Comparison of ENCODE assay signal across 9 mouse cellular contexts in genomic region chrX:122826035-122826434, GRCm38 (mm10).
DNase-seq lines count a peak whose midpoint lies in the region; ATAC-seq and TF ChIP-seq lines count a peak whose summit lies in the region.
"Had no signal": no experiment of that assay in that cellular context is flagged by ENCODE, and none has a peak within 500 bp of the region (broad histone marks: within the 10 kb centered on the region; RNA-seq: fewer than 3 reads in every experiment).

No protein-coding gene starts in this region.

- DNase-seq in midbrain, embryonic 11.5 days (ENCODE audit: low spot score, missing footprints) = peak; percentile 87
- no peak for DNase-seq in midbrain, embryonic 10.5 days (ENCODE audit: low spot score)
- peak; percentile 11 to 23 for DNase-seq in left cerebral cortex, adult 18-20 months (ENCODE audit: low spot score in 2 of 2)
- peak; percentile 50 for DNase-seq in right cerebral cortex, postnatal 4 days
- DNase-seq in ovary, adult 18-20 months (ENCODE audit: low spot score) = no peak
- DNase-seq in lung, postnatal 25 days (ENCODE audit: low spot score) = no peak
- DNase-seq: cerebellum, adult 11 months had no signal

- 16% methylated on average over 4 of the region's 4 CpGs for WGBS in midbrain, embryonic 11.5 days
- 20% methylated on average over 4 of the region's 4 CpGs for WGBS in midbrain, embryonic 10.5 days

- H3K4me1 ChIP-seq in midbrain, embryonic 11.5 days (ENCODE audit: control insufficient read depth, insufficient read depth, low read length) = no peaks in the 10 kb centered on the region
- no peaks in the 10 kb centered on the region for H3K4me1 ChIP-seq in midbrain, embryonic 10.5 days
- H3K4me1 ChIP-seq in cortical plate, adult 2 months (ENCODE audit: control insufficient read depth, insufficient read depth, low read length) = no peaks in the 10 kb centered on the region
- H3K4me1 ChIP-seq: liver, embryonic 15.5 days had no signal

- no peak overlapping the region for H3K27ac ChIP-seq in midbrain, embryonic 11.5 days (ENCODE audit: low read depth, low read length)
- H3K27ac ChIP-seq in midbrain, embryonic 10.5 days (replicated peaks) = no peak overlapping the region
- no peak overlapping the region for H3K27ac ChIP-seq in cortical plate, adult 2 months (ENCODE audit: insufficient read depth, low read length)
- H3K27ac ChIP-seq: liver, embryonic 15.5 days had no signal

- no peak overlapping the region for H3K4me2 ChIP-seq in midbrain, embryonic 11.5 days
- H3K4me2 ChIP-seq: liver, embryonic 15.5 days had no signal

- ATAC-seq in midbrain, embryonic 11.5 days (ENCODE audit: low FRiP score) = no peak

- H3K36me3 ChIP-seq in midbrain, embryonic 11.5 days (ENCODE audit: control insufficient read depth, insufficient read depth, low read length) = no peaks in the 10 kb centered on the region
- no peaks in the 10 kb centered on the region for H3K36me3 ChIP-seq in midbrain, embryonic 10.5 days
- H3K36me3 ChIP-seq: liver, embryonic 15.5 days had no signal

- peak; percentile 22; the same call in 1 of the 2 replicates for TF ChIP-seq CTCF in cortical plate, adult 2 months (IDR thresholded peaks at IDR 0.05; ENCODE audit: extremely low read depth, insufficient read depth, low read length)

- H3K27me3 ChIP-seq in midbrain, embryonic 11.5 days (ENCODE audit: control insufficient read depth, insufficient read depth, low read length) = no peaks in the 10 kb centered on the region
- H3K27me3 ChIP-seq in midbrain, embryonic 10.5 days (ENCODE audit: low read depth, poor library complexity, severe bottlenecking) = no peaks in the 10 kb centered on the region
- H3K27me3 ChIP-seq: liver, embryonic 15.5 days had no signal

- H3K9me3 ChIP-seq in midbrain, embryonic 11.5 days (ENCODE audit: control insufficient read depth, low read length) = no peaks in the 10 kb centered on the region
- no peaks in the 10 kb centered on the region for H3K9me3 ChIP-seq in midbrain, embryonic 10.5 days (replicated peaks)
- H3K9me3 ChIP-seq: liver, embryonic 15.5 days had no signal

- H3K4me3 ChIP-seq in midbrain, embryonic 11.5 days (ENCODE audit: low read depth, low read length) = no peak overlapping the region
- H3K4me3 ChIP-seq in midbrain, embryonic 10.5 days = no peak overlapping the region
- no peak overlapping the region for H3K4me3 ChIP-seq in cortical plate, adult 2 months (ENCODE audit: insufficient read depth, low read length)
- H3K4me3 ChIP-seq: liver, embryonic 15.5 days had no signal

- TF ChIP-seq POLR2A in cortical plate, adult 2 months (IDR thresholded peaks at IDR 0.05; ENCODE audit: extremely low read depth, insufficient read depth, low read length) = no peak

- no peak overlapping the region for H3K9ac ChIP-seq in midbrain, embryonic 11.5 days (ENCODE audit: low read length)
- H3K9ac ChIP-seq: liver, embryonic 15.5 days had no signal

Comparison
In these comparisons a context has a peak if more than half of its experiments do, and no peak if none do; other contexts are left out.
1. DNase-seq: peak in midbrain, embryonic 11.5 days (single experiment), left cerebral cortex, adult 18-20 months (2 of 2) and right cerebral cortex, postnatal 4 days (single experiment); none in midbrain, embryonic 10.5 days (single experiment), ovary, adult 18-20 months (single experiment) and lung, postnatal 25 days (single experiment).